Mouse (Mus musculus) ES-Bruce4 (cell line): ENCODE results near the gene Ppargc1a.

ENCODE experiments used
- CTCF ChIP-seq: IDR thresholded peaks from one replicate; pipeline ENCODE4 v1.8.1; 2011; ENCODE audit warnings: low read depth, low read length
- EP300 ChIP-seq: IDR thresholded peaks from 2 replicates; pipeline ENCODE4 v1.6.1; 2011; ENCODE audit warnings: low read depth, low read length; ENCODE audit not compliant: insufficient read depth

DNA sequence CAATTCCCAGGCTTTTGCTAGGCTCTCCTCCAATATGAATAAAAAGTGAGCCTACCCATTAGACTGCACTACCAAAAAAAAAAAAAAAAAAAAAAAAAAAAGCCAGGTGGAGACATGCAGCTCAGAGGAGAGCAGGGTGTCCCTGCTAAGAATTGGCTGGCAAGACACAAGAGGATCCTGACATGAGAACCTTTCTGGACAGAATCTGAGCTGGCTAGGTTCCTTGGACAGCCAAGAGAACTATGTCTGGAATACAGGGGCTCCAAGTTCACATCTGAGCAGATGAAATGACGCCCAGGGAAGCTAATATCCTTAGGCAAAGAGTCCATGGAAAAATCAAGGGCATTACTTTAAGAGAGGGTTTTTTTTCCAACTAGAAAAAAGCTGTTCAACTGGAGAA lies 33.1 kb downstream of the Ppargc1a start:
- no peak for TF ChIP-seq CTCF
- TF ChIP-seq EP300, result no peak
